Mouse (Mus musculus) R1 (cell line): ENCODE data around the gene Sfta2.
A peak's percentile ranks its signal among the peaks of the same experiment; 100 is the strongest.

Source experiments
- DNase-seq: peaks from one replicate; pipeline ENCODE4 v3.0.0-alpha.2; 2018; ENCODE audit warnings: low read depth, low spot score

Gene Sfta2

GRCm38 (mm10) chr17:35672527-35672926 lies 71.2 kb downstream of the Sfta2 start:
- DNase-seq, result no peak

GRCm38 (mm10) chr17:35673416-35674035 lies 72.2 kb downstream of the Sfta2 start, which contains the start of gene Gtf2h4:
Gene Gtf2h4, minus strand, starts transcription at chr17:35673739.
- DNase-seq, result peak; percentile 98

- no peak for DNase-seq
Measured at GRCm38 (mm10) chr17:35680591-35680990, 79.2 kb downstream of the Sfta2 start.

- no peak for DNase-seq
Measured at GRCm38 (mm10) chr17:35681986-35682385, 80.6 kb downstream of the Sfta2 start.

DNA sequence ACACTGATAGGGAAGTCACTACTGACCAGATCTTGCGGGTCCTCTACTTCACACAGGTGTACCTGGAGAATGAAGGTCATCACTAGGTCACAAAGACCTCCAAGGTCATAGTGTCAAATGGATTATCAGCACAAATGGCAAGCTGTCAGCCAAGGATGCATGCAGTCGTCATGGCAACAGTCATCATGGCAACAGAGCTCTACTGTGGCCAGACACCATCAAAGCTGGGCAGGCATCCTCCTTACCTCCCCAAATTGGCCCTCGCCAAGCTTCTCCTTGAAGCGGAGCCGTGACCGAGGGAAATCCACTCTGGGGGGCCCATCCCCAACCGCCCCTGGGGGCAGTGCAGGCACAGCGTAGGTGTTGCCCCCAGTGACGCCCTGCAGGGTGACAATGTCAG lies 83.7 kb downstream of the Sfta2 start:
- DNase-seq, result peak; percentile 65

DNA sequence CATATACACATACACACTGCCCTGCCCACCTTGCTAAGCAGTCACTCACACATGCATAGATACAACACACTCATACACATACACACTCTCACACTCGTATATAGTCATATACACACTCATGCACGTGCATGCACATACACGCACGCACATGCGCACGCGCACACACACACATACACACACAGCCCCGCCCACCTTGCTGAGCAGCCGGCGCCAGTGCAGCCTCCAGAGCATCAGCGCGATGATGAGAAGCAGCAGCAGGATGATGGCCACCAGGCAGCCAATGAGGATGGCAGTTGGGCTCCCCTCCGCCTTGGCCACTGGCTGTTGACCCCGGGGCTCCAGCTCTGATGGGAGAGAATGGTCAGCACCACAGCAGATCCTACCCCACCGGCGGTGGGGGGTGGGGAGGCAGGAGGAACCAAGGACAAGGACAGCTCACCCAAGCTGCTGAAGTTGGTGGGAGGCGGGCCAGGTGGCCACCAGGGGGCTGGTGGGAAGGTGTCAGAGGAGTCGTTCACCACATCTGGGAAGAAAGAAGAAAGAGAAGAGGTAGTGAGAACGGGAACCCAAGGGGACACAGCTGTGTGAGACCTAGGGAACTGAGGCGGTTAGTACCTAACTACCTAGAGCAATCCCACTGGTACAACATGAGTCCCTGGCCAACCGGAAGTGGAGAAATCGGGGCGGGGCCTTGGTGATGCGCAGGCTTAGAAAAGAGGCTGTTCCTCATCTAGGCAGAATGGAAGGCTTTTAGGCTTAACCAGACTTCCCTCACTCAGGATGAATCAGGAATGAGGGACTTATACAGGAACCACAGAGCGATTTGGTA lies 87.2 kb downstream of the Sfta2 start:
- peak; percentile 72 for DNase-seq

GRCm38 (mm10) chr17:35689936-35690645 lies 88.7 kb downstream of the Sfta2 start:
- peak; percentile 62 for DNase-seq

DNA sequence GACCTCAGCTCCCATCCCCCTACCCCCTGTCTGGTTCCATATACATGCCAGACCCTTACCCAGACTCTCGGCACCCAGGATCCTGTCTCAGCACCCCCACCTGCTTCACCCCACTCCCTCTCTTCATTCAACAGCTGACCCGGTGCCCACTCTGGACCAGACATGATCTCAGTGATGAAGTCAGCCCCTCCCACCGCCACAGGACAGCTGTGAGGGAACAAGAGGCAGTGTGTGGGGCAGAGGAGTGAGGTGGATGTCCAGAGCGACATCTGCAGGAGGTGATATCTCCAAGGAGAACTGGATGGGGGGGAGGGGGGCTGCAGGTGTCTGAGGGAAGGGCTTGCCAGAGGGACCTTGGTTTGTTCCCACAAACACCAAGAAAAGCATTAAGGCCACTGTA lies 90.5 kb downstream of the Sfta2 start:
- DNase-seq, result no peak

- DNase-seq, result no peak
Measured at GRCm38 (mm10) chr17:35692368-35692767, 91.0 kb downstream of the Sfta2 start.

DNA sequence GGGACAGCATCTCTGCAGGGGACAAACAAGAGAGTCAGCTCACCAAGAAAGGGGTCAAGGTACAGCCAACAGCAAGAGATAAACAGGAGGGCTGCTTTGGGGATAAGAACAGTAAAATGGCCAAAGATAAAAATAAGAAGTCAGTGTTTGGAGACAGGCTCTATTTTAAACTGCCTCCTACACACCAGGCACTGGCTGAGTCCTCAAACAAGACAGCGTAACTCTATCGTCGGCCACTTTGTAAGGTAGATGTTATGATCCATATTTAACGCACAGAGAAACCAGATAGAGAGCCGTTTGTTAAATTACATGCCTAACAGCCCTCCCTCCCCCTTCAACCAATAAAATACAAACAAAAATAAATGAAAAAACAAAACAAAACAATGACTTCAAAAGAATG lies 92.6 kb downstream of the Sfta2 start:
- no peak for DNase-seq

GRCm38 (mm10) chr17:35695289-35695688 lies 93.9 kb downstream of the Sfta2 start:
- DNase-seq, result peak; percentile 89

GRCm38 (mm10) chr17:35696691-35697090 lies 95.3 kb downstream of the Sfta2 start:
- no peak for DNase-seq

- no peak for DNase-seq
Measured at GRCm38 (mm10) chr17:35697429-35697758, 96.0 kb downstream of the Sfta2 start.

DNA sequence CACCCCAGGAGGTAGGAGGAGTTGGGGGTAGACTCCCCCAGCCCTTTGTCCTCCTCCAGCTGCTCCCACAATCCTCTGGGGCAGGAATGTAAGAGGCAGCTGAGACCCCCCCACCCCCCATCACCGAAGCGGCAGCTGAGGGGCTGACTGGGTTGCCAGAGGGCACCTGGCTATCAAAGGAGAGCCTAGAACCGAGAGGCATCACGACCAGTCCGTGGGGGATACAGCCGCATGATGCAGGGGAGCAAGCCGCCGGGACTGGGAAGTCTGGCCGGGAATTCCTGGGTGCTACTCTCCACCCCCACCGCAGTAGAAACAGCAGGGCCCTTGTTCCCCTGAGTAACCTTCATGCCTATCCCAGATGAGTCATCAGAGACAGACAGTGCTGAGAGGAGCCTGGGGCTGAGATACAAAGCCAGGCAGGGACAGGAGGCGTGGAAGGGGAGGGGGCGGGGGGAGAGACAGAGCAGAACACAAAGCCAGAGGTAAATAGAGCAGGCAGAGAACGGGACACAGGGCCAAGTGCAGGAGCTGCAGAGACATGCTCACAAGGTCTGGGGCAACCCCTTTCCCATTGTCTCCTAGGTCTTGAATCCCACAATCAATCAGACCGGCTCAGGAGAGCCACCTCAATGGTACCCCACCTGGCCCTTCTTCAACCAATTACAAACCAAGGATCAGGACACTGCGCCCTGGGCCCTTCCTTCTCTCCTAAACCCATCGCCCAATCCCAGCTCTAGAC lies 96.6 kb downstream of the Sfta2 start:
- peak; percentile 97 for DNase-seq

DNA sequence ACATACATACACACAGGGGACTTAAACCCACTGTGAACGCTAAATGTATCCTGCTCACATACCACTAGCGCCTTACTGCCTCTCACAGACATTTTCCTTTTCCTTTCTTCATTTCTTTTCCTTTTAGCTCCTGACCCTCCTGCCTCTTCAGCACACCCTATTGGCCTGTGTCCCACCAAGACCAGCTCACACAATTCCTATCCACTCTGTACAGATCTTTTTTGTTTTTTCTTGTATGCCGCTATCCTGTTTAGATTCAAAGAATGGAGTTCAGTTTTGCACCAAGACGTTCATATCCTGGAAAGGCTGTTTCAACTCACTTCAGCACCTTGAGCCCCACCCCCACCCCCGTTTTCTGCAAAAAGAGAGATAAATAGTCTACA lies 97.1 kb downstream of the Sfta2 start:
- DNase-seq, result no peak

DNA sequence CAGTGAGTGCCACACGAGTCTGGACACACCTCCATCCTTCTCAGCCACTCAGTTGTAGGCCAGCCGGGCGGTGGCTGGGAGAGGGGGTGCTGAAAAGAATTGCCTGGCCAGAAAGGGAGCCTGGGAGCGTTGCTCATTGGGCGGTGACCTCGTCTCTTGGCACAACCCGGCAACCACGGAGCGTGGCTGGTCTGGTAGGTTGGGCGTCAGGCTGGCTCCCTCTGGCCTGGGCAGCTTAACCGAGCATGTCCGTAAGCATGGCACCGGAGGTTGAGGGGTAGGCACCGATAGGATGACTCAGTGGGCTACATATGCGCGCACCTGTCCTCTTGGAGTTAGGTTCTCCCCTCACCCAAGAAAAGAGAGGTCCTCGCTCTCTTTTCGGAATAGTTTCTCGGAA lies 98.6 kb downstream of the Sfta2 start:
- DNase-seq, result peak; percentile 69
